Mouse (Mus musculus) WW6 (cell line): ENCODE results near the gene Hsh2d.
A peak's percentile ranks its signal among the peaks of the same experiment; 100 is the strongest.

Experiments
- DNase-seq: peaks from one replicate; pipeline ENCODE4 v3.0.0-alpha.2; 2013; ENCODE audit warnings: low read depth, low spot score

Gene Hsh2d

DNA sequence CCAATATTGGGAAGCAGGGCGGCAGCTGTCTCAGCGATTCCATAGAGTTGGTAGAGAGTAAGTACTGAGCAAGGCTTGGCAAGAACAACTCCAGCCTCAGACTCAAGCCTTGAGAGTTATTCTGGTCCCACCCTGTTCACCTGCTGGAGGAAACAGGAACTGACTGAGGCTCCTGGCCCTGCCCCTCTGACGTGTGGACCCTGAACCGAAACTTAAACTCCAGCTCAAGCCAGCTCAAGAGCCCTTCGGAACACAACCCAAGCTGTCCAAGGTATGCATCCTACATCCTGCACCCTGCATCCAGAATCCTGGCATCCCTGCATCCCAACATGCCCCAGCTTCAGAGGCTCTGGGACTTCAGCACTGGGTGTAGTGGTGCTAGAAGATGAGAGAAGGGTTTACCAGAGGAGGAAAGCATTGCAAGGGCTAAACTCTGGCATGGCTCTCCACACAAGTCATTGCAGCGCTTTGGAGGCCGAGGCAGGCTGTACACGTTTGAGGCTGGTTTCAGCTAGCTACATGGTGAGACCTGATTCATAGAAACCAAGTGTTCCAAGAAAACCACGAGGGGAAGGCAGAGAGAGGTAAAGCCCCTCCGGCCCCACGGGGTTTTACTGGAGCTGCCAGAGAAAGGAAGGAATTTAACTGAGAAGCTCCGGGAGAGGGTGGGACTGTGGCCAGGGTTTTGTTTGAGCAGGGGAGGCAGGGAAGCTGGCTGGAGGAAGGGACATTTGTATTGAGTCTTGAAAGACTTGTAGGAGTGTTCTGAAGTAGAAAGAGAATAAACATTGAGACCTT lies at the start of gene Hsh2d:
Gene Hsh2d (plus strand): TSS at position 222 of the 798 bp plus-strand sequence.
- peak; percentile 74 for DNase-seq

GRCm38 (mm10) chr8:72143256-72143824 lies 46.1 kb upstream of the Hsh2d start:
- DNase-seq = no peak

- DNase-seq = no peak
Measured at GRCm38 (mm10) chr8:72144345-72144975, 45.0 kb upstream of the Hsh2d start.

GRCm38 (mm10) chr8:72145511-72145910 lies 43.9 kb upstream of the Hsh2d start:
- DNase-seq = no peak

- no peak for DNase-seq
Measured at GRCm38 (mm10) chr8:72146056-72146455, 43.4 kb upstream of the Hsh2d start.

- DNase-seq = no peak
Measured at GRCm38 (mm10) chr8:72146556-72146955, 42.9 kb upstream of the Hsh2d start.

GRCm38 (mm10) chr8:72147266-72147665 lies 42.2 kb upstream of the Hsh2d start:
- no peak for DNase-seq

GRCm38 (mm10) chr8:72149056-72149455 lies 40.4 kb upstream of the Hsh2d start:
- DNase-seq = no peak

DNA sequence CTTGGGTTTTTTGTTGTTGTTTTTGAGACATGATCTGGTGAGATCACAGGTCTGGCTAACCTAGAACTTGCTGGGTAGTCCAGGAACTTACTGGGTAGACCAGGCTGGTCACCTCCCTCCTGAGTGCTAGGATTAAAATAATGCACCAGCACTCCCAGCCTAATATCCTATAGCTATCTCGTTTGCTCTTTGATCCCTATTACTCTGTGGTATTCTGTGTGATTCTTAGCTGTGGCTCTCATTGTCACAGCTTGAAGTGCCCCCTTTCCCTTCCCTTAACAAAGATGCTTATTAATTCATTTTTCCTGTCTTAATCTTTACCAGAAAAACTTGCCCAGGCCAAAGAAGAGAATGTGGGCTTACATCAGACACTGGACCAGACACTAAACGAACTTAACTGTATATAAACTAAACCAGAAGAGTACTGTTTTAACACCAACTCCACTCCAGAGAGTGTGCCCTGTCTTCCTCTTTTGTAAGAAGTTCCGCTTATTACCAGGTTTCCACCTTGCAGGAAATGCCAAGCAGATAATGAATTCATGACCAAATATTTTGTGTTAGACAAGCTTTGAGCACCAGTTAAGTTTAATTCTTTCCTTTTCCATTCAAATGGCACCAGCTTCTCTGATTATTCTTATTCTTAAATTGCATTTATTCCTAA lies 37.9 kb upstream of the Hsh2d start:
- DNase-seq = no peak

DNA sequence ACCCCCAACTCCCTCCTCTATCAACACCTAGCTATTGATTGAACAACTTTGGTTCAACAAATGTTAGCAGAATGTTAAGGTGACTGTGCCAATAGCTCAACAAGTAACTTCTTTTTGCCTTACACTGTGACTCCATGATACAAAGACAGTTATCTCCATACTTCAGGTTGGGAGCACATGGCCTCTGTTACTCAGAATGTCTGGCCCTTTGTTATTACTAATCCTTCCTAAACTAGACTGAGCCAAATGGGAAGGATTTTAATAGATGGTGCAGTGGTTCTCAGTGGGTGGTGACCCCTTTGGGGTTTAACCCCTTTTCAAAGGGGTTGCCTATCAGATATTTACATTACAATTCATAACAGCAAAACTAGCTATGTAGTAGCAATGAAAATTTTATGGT lies 36.1 kb upstream of the Hsh2d start:
- no peak for DNase-seq

- no peak for DNase-seq
Measured at GRCm38 (mm10) chr8:72158096-72158495, 31.3 kb upstream of the Hsh2d start.

GRCm38 (mm10) chr8:72158726-72159125 lies 30.7 kb upstream of the Hsh2d start:
- DNase-seq = no peak

- no peak for DNase-seq
Measured at GRCm38 (mm10) chr8:72160007-72160406, 29.4 kb upstream of the Hsh2d start.

DNA sequence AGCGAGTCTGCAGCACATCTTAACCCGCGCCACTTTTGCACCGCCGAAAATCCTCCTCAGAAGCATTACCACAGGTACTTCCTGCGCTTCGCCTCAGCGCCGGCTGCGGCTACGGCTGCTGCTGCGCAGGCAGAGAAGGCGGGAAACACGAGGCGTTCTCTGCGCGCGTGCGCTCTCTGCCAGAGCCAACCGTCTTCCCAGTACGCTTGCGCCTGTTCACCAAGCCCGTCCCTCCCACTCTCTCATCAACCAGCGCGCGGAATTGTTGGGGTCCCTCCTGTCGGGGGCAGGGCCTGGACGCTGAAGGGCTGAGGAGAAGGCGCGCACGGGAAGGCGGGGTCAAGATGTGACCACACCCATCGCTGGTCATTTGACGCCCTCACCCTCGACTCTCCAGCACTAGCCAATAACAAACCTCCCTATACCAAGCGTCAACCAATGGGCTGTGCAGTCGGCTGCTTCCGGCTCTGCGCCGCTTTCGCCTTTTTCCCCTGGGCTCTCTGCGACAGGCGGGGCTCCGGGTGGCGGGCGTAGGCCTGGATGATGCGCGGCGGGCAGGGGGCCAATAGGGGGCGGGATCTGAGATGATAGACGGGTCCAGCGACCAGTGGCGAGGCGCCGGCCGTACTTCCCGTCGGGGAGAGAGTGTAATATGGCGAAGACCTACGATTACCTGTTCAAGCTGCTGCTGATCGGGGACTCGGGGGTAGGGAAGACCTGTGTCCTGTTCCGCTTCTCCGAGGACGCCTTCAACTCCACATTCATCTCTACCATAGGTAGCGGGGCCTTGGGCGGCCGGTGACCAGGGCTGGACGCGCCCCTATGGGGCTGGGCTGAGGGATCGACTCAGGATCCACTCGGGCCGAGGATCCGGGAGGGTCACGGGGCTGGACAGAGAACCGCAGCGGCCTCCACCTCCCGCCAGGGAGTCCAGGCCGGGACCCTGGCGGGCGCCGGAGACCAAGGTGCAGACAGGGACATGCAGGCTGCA lies 28.4 kb upstream of the Hsh2d start, which contains the start of gene Rab8a:
Gene Rab8a (plus strand): TSS at position 494 of the 991 bp plus-strand sequence.
- peak; percentile 100 for DNase-seq

- no peak for DNase-seq
Measured at GRCm38 (mm10) chr8:72162821-72163220, 26.6 kb upstream of the Hsh2d start.

- DNase-seq = no peak
Measured at GRCm38 (mm10) chr8:72169098-72169668, 20.3 kb upstream of the Hsh2d start.

- DNase-seq = no peak
Measured at GRCm38 (mm10) chr8:72169681-72170249, 19.7 kb upstream of the Hsh2d start.

DNA sequence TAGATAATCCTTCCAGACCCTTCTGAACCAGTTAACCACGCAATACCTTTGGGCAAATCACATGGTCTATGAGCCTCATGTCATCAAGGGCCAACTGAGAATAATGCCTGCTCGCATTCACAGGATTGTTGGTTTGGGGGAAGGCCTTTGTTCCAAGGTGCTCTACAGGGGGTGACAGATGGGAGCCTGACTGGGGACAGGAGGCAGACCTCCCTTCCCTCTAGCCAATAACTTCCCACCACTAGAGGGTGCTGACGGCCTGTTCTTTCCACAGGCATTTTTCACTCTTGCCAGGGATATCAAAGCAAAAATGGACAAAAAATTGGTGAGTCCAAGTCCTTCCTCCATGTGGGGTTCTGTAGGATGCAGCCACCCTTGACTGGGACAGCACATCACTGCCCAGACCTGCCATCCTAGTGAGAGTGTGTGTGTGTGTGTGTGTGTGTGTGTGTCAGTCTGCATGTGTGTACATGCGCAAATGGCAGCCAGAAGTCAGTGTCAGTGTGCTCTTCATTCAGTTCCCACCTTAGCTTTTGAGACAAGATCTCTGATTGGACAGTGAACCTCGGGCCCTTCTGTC lies 12.0 kb upstream of the Hsh2d start:
- DNase-seq = no peak

- no peak for DNase-seq
Measured at GRCm38 (mm10) chr8:72183554-72184202, 5.8 kb upstream of the Hsh2d start.
